In genomic region chr2:35622261-35623103, GRCm38 (mm10) we compare ENCODE assay signal across 7 mouse cellular contexts.
DNase-seq lines count a peak whose midpoint lies in the region; ATAC-seq and TF ChIP-seq lines count a peak whose summit lies in the region.

No protein-coding gene starts in this region.

- H3K4me3 ChIP-seq in lung, postnatal 0 days (ENCODE audit: low read depth, low read length): peak overlapping the region; percentile 51
- peak overlapping the region; percentile 81 for H3K4me3 ChIP-seq in forebrain, embryonic 10.5 days
- peak overlapping the region; percentile 84 for H3K4me3 ChIP-seq in limb, embryonic 15.5 days
- peak overlapping the region; percentile 76 for H3K4me3 ChIP-seq in stomach, embryonic 15.5 days (replicated peaks)

- H3K9ac ChIP-seq in lung, postnatal 0 days (replicated peaks; ENCODE audit: low read depth): peak overlapping the region; percentile 52; the same call in 1 of the 2 replicates
- peak overlapping the region; percentile 85 for H3K9ac ChIP-seq in limb, embryonic 15.5 days
- peak overlapping the region; percentile 89 for H3K9ac ChIP-seq in stomach, embryonic 15.5 days

- WGBS in lung, postnatal 0 days: 5% methylated on average over 20 of the region's 20 CpGs
- WGBS in forebrain, embryonic 10.5 days: 5% methylated on average over 20 of the region's 20 CpGs
- WGBS in limb, embryonic 15.5 days: 3% methylated on average over 20 of the region's 20 CpGs
- 1% methylated on average over 20 of the region's 20 CpGs for WGBS in stomach, embryonic 15.5 days

- H3K4me1 ChIP-seq in lung, postnatal 0 days (ENCODE audit: insufficient read depth, low read depth, low read length): peaks cover 52% of the 10 kb centered on the region; the same call in 1 of the 2 replicates
- peaks cover 96% of the 10 kb centered on the region for H3K4me1 ChIP-seq in forebrain, embryonic 10.5 days
- H3K4me1 ChIP-seq in limb, embryonic 15.5 days: peaks cover 85% of the 10 kb centered on the region
- peaks cover 79% of the 10 kb centered on the region for H3K4me1 ChIP-seq in stomach, embryonic 15.5 days

- no peak for DNase-seq in lung, postnatal 0 days (ENCODE audit: low spot score)
- DNase-seq in lung, postnatal 14 days: no peak
- DNase-seq in forebrain, embryonic 10.5 days (ENCODE audit: extremely low spot score, low spot score): no peak
- no peak for DNase-seq in right cerebral cortex, adult 2 months (ENCODE audit: low spot score in 2 of 2)
- no peak for DNase-seq in spleen, adult 12 weeks (ENCODE audit: low spot score)

- TF ChIP-seq EP300 in lung, postnatal 0 days (IDR thresholded peaks at IDR 0.05): no peak

- ATAC-seq in lung, postnatal 0 days: no peak
- 0 out of 2 replicates have a peak, but pooled peaks have one; percentile 2 for ATAC-seq in limb, embryonic 15.5 days (ENCODE audit: insufficient number of reproducible peaks, low FRiP score, low TSS enrichment, low read depth)
- ATAC-seq in stomach, embryonic 15.5 days (ENCODE audit: insufficient read depth, low FRiP score, low read depth): no peak; the same call in 1 of the 2 replicates

- no peaks in the 10 kb centered on the region for H3K9me3 ChIP-seq in lung, postnatal 0 days (ENCODE audit: low read length)
- no peaks in the 10 kb centered on the region for H3K9me3 ChIP-seq in forebrain, embryonic 10.5 days
- H3K9me3 ChIP-seq in limb, embryonic 15.5 days: no peaks in the 10 kb centered on the region
- H3K9me3 ChIP-seq in stomach, embryonic 15.5 days: no peaks in the 10 kb centered on the region

- TF ChIP-seq CTCF in lung, postnatal 0 days (IDR thresholded peaks at IDR 0.05): no peak

- no peaks in the 10 kb centered on the region for H3K36me3 ChIP-seq in lung, postnatal 0 days (ENCODE audit: insufficient read depth, low read length)
- peaks cover 5% of the 10 kb centered on the region; the same call in 1 of the 2 replicates for H3K36me3 ChIP-seq in forebrain, embryonic 10.5 days (replicated peaks)
- H3K36me3 ChIP-seq in limb, embryonic 15.5 days: 0 out of 2 replicates have a peak, but pooled peaks cover 3% of the 10 kb centered on the region
- H3K36me3 ChIP-seq in stomach, embryonic 15.5 days: no peaks in the 10 kb centered on the region

- no peaks in the 10 kb centered on the region for H3K27me3 ChIP-seq in lung, postnatal 0 days (replicated peaks; ENCODE audit: insufficient read depth, low read length)
- H3K27me3 ChIP-seq in forebrain, embryonic 10.5 days (ENCODE audit: poor library complexity, severe bottlenecking): no peaks in the 10 kb centered on the region; the same call in 1 of the 2 replicates
- H3K27me3 ChIP-seq in limb, embryonic 15.5 days: no peaks in the 10 kb centered on the region
- H3K27me3 ChIP-seq in stomach, embryonic 15.5 days (replicated peaks): no peaks in the 10 kb centered on the region

- H3K27ac ChIP-seq in lung, postnatal 0 days (ENCODE audit: low read length): 0 out of 2 replicates have a peak overlapping the region, but pooled peaks have one; percentile 20
- peak overlapping the region; percentile 94 for H3K27ac ChIP-seq in forebrain, embryonic 10.5 days
- H3K27ac ChIP-seq in limb, embryonic 15.5 days: peak overlapping the region; percentile 89
- peak overlapping the region; percentile 74 for H3K27ac ChIP-seq in stomach, embryonic 15.5 days

- H3K4me2 ChIP-seq in lung, postnatal 0 days (replicated peaks; ENCODE audit: low read depth, low read length): peak overlapping the region; percentile 92
- peak overlapping the region; percentile 74 for H3K4me2 ChIP-seq in limb, embryonic 15.5 days
- H3K4me2 ChIP-seq in stomach, embryonic 15.5 days: peak overlapping the region; percentile 77

Comparison
In these comparisons a context has a peak if more than half of its experiments do, and no peak if none do; other contexts are left out.
1. H3K27ac ChIP-seq: peak in every context shown above with its lines; median percentile 94 in forebrain, embryonic 10.5 days; 89 in limb, embryonic 15.5 days; 74 in stomach, embryonic 15.5 days; 20 in lung, postnatal 0 days.